Mouse (Mus musculus): ENCODE results near the gene Ruvbl1. TPM values are rescaled to one million over a fixed set of nuclear protein-coding genes. Genes with fewer than 3 reads are reported as not detected.
A peak's percentile ranks its signal among the peaks of the same experiment; 100 is the strongest.

Gene Ruvbl1
- total and polyA plus RNA-seq, 3 experiments, result 156 to 169 (median 159) TPM

DNA sequence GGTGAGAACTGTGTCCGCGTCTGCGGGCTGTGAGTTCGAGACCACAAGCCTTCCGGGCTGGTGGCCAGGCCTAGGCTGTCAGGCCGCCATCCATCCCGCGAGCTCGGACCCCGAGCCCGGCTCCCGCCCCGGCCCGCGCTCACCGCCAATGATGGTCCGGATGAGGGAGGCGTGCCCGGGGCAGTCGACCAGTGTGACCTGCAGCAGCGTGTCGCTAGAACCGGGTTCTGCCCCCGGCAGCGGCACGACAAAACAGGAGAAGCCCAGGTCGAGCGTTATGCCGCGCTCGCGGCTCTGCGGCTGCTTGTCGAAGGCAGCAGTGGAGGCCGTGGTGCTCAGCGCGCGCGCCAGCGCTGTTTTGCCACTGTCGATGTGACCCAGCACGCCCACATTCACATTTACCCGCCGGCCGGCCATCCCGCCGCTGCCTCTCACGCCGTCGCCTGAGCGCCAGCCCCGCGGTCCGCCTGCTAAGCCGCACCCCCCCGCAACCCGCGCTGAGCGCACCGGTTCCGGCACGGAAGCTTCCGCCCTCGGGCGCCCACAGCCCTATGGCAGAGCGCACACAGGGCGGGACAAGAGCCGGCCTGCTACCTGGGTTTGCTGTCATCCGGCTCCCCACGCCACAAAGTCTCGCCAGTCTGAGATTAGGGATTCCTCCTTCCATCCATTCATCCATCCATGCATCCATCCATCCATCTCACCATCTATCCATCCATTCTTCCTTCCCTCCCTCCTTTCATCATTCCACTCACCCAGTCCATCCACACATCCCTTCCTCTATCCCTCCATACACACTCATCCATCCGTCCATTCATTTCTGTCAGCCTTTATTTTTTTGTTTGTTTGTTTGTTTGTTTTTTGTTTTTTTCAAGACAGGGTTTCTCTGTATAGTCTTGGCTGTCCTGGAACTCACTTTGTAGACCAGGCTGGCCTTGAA lies 18.9 kb upstream of the Ruvbl1 start, which contains the start of gene Eefsec:
Gene Eefsec, minus strand, starts transcription at position 477 of the 940 bp plus-strand sequence.
- Histone ChIP-seq H3K4me2 (ENCODE audit: insufficient read depth, low read depth, poor library complexity, severe bottlenecking) (peak within 1 kb of the TSS; percentile 68), H3K27me3 (replicated peaks) (no peaks in the 10 kb centered on the region), H3K9ac (ENCODE audit: insufficient read depth, low read depth) (peak within 1 kb of the TSS; percentile 76), H3K27ac (ENCODE audit: insufficient read depth, low read depth) (peak within 1 kb of the TSS; percentile 60), H3K4me1 (ENCODE audit: control insufficient read depth in 1 of 2, insufficient read depth in 2 of 2) (peaks cover 7 to 35% of the 10 kb centered on the region in 2 experiments; a peak in 3 of 4 replicates), H3K9me3 (replicated peaks; ENCODE audit: low read length) (no peaks in the 10 kb centered on the region), H3K4me3 (replicated peaks in 1 of 3; ENCODE audit: low read depth in 2 of 3, low read length in 2 of 3, poor library complexity in 1 of 3) (peak within 1 kb of the TSS; percentile 89 to 95 (median 89)), H3K79me2 (replicated peaks; ENCODE audit: control insufficient read depth, extremely low read depth, insufficient read depth, poor library complexity, severe bottlenecking) (peaks cover 4% of the 10 kb centered on the region), H3K36me3 (replicated peaks in 1 of 2; ENCODE audit: control insufficient read depth in 1 of 2, insufficient read depth in 1 of 2, low read length in 1 of 2) (peaks cover 0 to 23% of the 10 kb centered on the region in 2 experiments)
- in situ Hi-C loops (cut with MboI; ENCODE audit: low pct_ligation_motif_present, low pct_unique_long_range_greater_than_20kb, low sequenced_read_pairs), result no loop called here
- dilution Hi-C loops (cut with MboI; ENCODE audit: extremely low pct_ligation_motif_present, extremely low pct_unique_long_range_greater_than_20kb, low sequenced_read_pairs), result no loop called here
- TF ChIP-seq KAT2A (IDR thresholded peaks at IDR 0.05; ENCODE audit: insufficient replicate concordance, low read length), result peak; percentile 75; the same call in 1 of the 2 replicates
- peak; percentile 64 for TF ChIP-seq SIN3A (IDR thresholded peaks at IDR 0.05; ENCODE audit: low read length)
- TF ChIP-seq TBP (conservative IDR thresholded peaks at IDR 0.05; ENCODE audit: low read depth, low read length), result peak; percentile 68; the same call in 1 of the 2 replicates
- 0 out of 2 replicates have a peak, but pooled peaks have one; percentile 39 for TF ChIP-seq NRF1 (IDR thresholded peaks at IDR 0.05; ENCODE audit: low read depth, low read length)
- TF ChIP-seq MYC (IDR thresholded peaks at IDR 0.05; ENCODE audit: low read depth, low read length), result 0 out of 2 replicates have a peak, but pooled peaks have one; percentile 31
- peak; percentile 87 for TF ChIP-seq POLR2A (IDR thresholded peaks at IDR 0.05; ENCODE audit: low read depth, low read length)
- TF ChIP-seq MAZ (IDR thresholded peaks at IDR 0.05; ENCODE audit: low read depth, low read length), result no peak
- TF ChIP-seq USF2 (conservative IDR thresholded peaks at IDR 0.05; ENCODE audit: low read depth, low read length), result no peak
- no peak for TF ChIP-seq JUN (IDR thresholded peaks at IDR 0.05; ENCODE audit: insufficient read depth, low read depth, low read length)
- TF ChIP-seq UBTF (IDR thresholded peaks at IDR 0.05; ENCODE audit: low read depth, low read length), result peak; percentile 68
- TF ChIP-seq USF1 (IDR thresholded peaks at IDR 0.05; ENCODE audit: low read depth, low read length), result no peak
- no peak; the same call in 1 of the 2 replicates for TF ChIP-seq GABPA (IDR thresholded peaks at IDR 0.05; ENCODE audit: insufficient replicate concordance, low read depth, low read length)
- peak; percentile 97 for TF ChIP-seq TCF12 (IDR thresholded peaks at IDR 0.05; ENCODE audit: low read depth, low read length)
- TF ChIP-seq E2F4 (IDR thresholded peaks at IDR 0.05; ENCODE audit: insufficient replicate concordance, low read depth, low read length), result no peak
- peak; percentile 44; the same call in 1 of the 2 replicates for TF ChIP-seq BHLHE40 (IDR thresholded peaks at IDR 0.05; ENCODE audit: low read depth, low read length)
- TF ChIP-seq ZNF384 (IDR thresholded peaks at IDR 0.05; ENCODE audit: low read depth, low read length), result no peak
- TF ChIP-seq MAFK (IDR thresholded peaks at IDR 0.05; ENCODE audit: insufficient replicate concordance, low read length), result no peak
- peak; percentile 56; the same call in 1 of the 2 replicates for TF ChIP-seq MEF2A (IDR thresholded peaks at IDR 0.05; ENCODE audit: borderline replicate concordance, low read depth, low read length)
- no peak for TF ChIP-seq EP300 (IDR thresholded peaks at IDR 0.05; ENCODE audit: low read length)
- TF ChIP-seq PAX5 (IDR thresholded peaks at IDR 0.05; ENCODE audit: low read length), result no peak
- TF ChIP-seq MXI1 (IDR thresholded peaks at IDR 0.05; ENCODE audit: low read depth, low read length), result peak; percentile 93
- TF ChIP-seq JUND (conservative IDR thresholded peaks at IDR 0.05; ENCODE audit: low read depth, low read length), result no peak
- peak; percentile 50; the same call in 1 of the 2 replicates for TF ChIP-seq ZMIZ1 (IDR thresholded peaks at IDR 0.05; ENCODE audit: low read depth, low read length)
- peak; percentile 79; the same call in 1 of the 2 replicates for TF ChIP-seq MAX (IDR thresholded peaks at IDR 0.05; ENCODE audit: low read length)
- TF ChIP-seq ELF1 (IDR thresholded peaks at IDR 0.05; ENCODE audit: low read depth, low read length), result peak; percentile 83
- TF ChIP-seq CHD1 (IDR thresholded peaks at IDR 0.05; ENCODE audit: low read depth, low read length), result no peak
- no peak for TF ChIP-seq CTCF (conservative IDR thresholded peaks at IDR 0.05 in 1 of 2, IDR thresholded peaks at IDR 0.05 in 1 of 2; ENCODE audit: low read depth in 2 of 2, low read length in 2 of 2)
- TF ChIP-seq HCFC1 (IDR thresholded peaks at IDR 0.05; ENCODE audit: low read depth, low read length), result peak; percentile 88
- no peak for TF ChIP-seq SMC3 (IDR thresholded peaks at IDR 0.05; ENCODE audit: low read depth, low read length)
- peak; percentile 79 for TF ChIP-seq NELFE (IDR thresholded peaks at IDR 0.05; ENCODE audit: low read depth, low read length)
- TF ChIP-seq CHD2 (IDR thresholded peaks at IDR 0.05; ENCODE audit: low read length), result no peak
- TF ChIP-seq RAD21 (IDR thresholded peaks at IDR 0.05; ENCODE audit: low read depth, low read length), result no peak
- TF ChIP-seq IRF4 (IDR thresholded peaks at IDR 0.05; ENCODE audit: low read depth, low read length), result peak; percentile 76
- no peak for TF ChIP-seq POLR2AphosphoS2 (IDR thresholded peaks at IDR 0.05; ENCODE audit: low read depth, low read length)
- peak; percentile 79 for DNase-seq (ENCODE audit: extremely low read depth)
